Mouse (Mus musculus): ENCODE results near the gene Ctnna3. TPM values are rescaled to one million over a fixed set of nuclear protein-coding genes. Genes with fewer than 3 reads are reported as not detected.

The Ctnna3 gene
- polyA plus RNA-seq, 1 experiment from 2014 or later, result 1.2 TPM

DNA sequence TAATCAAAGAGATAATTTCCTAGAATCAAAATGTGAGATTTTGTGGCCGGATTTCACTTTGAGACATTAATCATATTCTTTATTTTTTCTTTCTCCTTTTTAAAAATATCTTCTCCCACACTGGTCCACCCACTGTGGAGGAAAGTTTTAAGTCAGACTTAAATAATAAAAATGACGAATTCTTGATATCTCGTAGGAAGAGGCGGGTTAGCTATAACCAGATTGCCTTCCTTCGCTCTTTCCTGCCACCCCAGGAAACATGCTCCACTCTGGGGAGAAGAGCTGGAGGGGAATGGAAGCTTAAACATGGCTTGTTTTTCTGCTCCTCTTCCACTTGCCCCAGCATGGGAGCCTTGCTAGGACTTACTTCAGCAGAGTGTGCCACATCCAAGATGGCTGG, 169.5 kb downstream of the Ctnna3 start:
- 86% methylated on average over 5 of the region's 5 CpGs for WGBS
- no peaks in the 10 kb centered on the region for H3K27me3 ChIP-seq (ENCODE audit: control insufficient read depth, insufficient read depth, low read length)
- no peak overlapping the region for H3K27ac ChIP-seq (ENCODE audit: low read length)
- H3K9ac ChIP-seq (ENCODE audit: low read length), result no peak overlapping the region
- H3K4me3 ChIP-seq (replicated peaks; ENCODE audit: low read length), result no peak overlapping the region
- no peaks in the 10 kb centered on the region for H3K9me3 ChIP-seq (replicated peaks; ENCODE audit: control insufficient read depth, low read length)
- H3K4me1 ChIP-seq (ENCODE audit: control insufficient read depth, insufficient read depth, low read length), result no peaks in the 10 kb centered on the region
- no peak overlapping the region for H3K4me2 ChIP-seq (ENCODE audit: low read depth, low read length)
- H3K36me3 ChIP-seq (ENCODE audit: control insufficient read depth, insufficient read depth, low read length), result no peaks in the 10 kb centered on the region
- ATAC-seq (ENCODE audit: insufficient read depth, low FRiP score), result no peak

DNA sequence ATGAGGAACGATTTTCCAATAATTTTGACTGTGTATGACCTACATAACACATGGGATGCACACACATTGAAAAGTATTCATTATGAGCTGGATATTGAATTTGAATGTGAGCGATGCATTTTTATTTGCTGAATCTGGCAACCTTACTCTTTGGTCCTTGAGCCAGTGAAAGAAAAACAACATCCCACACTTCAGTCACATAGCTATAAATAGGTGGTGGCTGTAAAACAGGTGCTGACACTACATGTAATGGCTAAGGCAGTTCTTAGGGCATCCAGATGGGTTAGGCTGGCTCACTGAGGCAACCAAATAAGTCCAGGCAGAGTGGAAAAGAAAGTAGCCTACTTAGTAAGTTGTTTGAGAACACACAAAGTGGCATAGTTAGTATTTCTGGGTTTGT, 171.3 kb downstream of the Ctnna3 start:
- Histone ChIP-seq H3K27me3 (ENCODE audit: control insufficient read depth, insufficient read depth, low read length) (no peaks in the 10 kb centered on the region), H3K27ac (ENCODE audit: low read length) (no peak overlapping the region), H3K4me1 (ENCODE audit: control insufficient read depth, insufficient read depth, low read length) (no peaks in the 10 kb centered on the region), H3K4me2 (ENCODE audit: low read depth, low read length) (no peak overlapping the region), H3K9ac (ENCODE audit: low read length) (no peak overlapping the region), H3K36me3 (ENCODE audit: control insufficient read depth, insufficient read depth, low read length) (no peaks in the 10 kb centered on the region), H3K9me3 (replicated peaks; ENCODE audit: control insufficient read depth, low read length) (no peaks in the 10 kb centered on the region), H3K4me3 (replicated peaks; ENCODE audit: low read length) (no peak overlapping the region)
- 67% methylated on average over 2 of the region's 2 CpGs for WGBS
- ATAC-seq (ENCODE audit: insufficient read depth, low FRiP score), result no peak

DNA sequence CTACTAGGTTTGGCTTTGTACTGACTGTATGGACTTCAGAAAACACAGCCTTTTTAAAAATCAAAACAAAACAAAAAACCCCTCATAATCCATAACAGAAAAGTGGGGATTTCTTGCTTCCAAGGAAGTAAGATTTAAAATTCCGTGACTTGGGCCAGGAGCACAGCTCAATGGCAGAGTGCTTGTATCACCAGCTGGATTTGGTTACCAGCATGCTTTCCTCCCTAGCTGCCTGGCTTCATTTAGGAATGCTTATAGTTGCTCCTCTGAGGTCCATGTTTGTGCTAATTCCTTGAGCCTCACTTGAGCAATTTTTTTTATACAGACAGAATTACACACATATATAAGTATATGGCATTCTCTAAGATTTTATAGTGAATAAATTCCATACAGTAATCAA, 198.6 kb downstream of the Ctnna3 start:
- H3K4me1 ChIP-seq (ENCODE audit: control insufficient read depth, insufficient read depth, low read length), result no peaks in the 10 kb centered on the region
- no peak overlapping the region for H3K4me3 ChIP-seq (replicated peaks; ENCODE audit: low read length)
- ATAC-seq (ENCODE audit: insufficient read depth, low FRiP score), result no peak

DNA sequence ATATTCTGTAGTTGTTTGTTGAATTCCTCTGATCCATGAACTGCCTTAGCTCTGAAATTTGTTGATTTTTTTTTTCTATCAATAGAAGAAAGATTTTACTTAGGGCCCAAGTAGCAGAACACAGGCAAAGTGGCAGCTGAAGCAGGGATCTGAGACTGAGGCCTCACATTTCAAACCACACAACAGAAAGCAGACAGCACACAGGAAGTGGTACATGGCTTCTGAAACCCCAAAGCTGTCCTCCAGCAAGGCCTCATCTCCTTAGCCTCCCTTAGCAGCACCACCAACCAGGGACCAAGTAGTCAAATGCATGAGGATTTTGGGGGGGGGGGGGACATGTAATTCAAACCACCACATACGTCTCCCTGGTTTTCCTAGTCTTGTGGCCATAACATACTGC, 204.0 kb downstream of the Ctnna3 start:
- no peaks in the 10 kb centered on the region for H3K27me3 ChIP-seq (ENCODE audit: control insufficient read depth, insufficient read depth, low read length)
- no peaks in the 10 kb centered on the region for H3K36me3 ChIP-seq (ENCODE audit: control insufficient read depth, insufficient read depth, low read length)
- no peak overlapping the region for H3K4me2 ChIP-seq (ENCODE audit: low read depth, low read length)
- no peak overlapping the region for H3K4me3 ChIP-seq (replicated peaks; ENCODE audit: low read length)
- H3K27ac ChIP-seq (ENCODE audit: low read length), result no peak overlapping the region
- no peak for ATAC-seq (ENCODE audit: insufficient read depth, low FRiP score)
- H3K4me1 ChIP-seq (ENCODE audit: control insufficient read depth, insufficient read depth, low read length), result no peaks in the 10 kb centered on the region
- H3K9ac ChIP-seq (ENCODE audit: low read length), result no peak overlapping the region
- 67% methylated on average over 1 of the region's 1 CpGs for WGBS
- H3K9me3 ChIP-seq (replicated peaks; ENCODE audit: control insufficient read depth, low read length), result no peaks in the 10 kb centered on the region

More for the DNA sequence above, 198.6 kb downstream of the Ctnna3 start:
- Histone ChIP-seq H3K4me2 (ENCODE audit: low read depth, low read length) (no peak overlapping the region), H3K36me3 (ENCODE audit: control insufficient read depth, insufficient read depth, low read length) (no peaks in the 10 kb centered on the region), H3K9me3 (replicated peaks; ENCODE audit: control insufficient read depth, low read length) (no peaks in the 10 kb centered on the region), H3K27ac (ENCODE audit: low read length) (no peak overlapping the region), H3K9ac (ENCODE audit: low read length) (no peak overlapping the region), H3K27me3 (ENCODE audit: control insufficient read depth, insufficient read depth, low read length) (no peaks in the 10 kb centered on the region)
- WGBS, result 59% methylated on average over 1 of the region's 1 CpGs

DNA sequence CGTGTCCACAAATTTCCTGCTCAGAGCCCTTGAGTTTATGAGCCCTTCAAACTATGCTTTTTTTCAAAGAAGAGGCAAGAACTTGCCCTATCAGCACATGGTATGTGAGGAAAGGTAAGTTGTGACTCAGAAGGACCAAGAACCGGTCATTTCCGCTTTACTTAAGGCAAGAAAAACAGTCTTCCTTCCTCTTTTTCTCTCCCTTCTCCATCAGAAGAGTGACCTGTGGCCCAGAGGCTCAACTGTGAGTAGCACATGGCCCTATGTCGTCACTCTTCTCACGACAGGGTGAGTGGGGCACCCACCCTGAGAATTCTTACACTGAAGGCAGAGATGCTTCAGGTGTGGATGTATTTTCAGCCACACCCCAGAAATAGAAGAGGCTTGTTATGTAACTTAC, 208.1 kb downstream of the Ctnna3 start:
- no peak for ATAC-seq (ENCODE audit: insufficient read depth, low FRiP score)
- Histone ChIP-seq H3K4me1 (ENCODE audit: control insufficient read depth, insufficient read depth, low read length) (no peaks in the 10 kb centered on the region), H3K9me3 (replicated peaks; ENCODE audit: control insufficient read depth, low read length) (no peaks in the 10 kb centered on the region), H3K36me3 (ENCODE audit: control insufficient read depth, insufficient read depth, low read length) (no peaks in the 10 kb centered on the region), H3K4me3 (replicated peaks; ENCODE audit: low read length) (no peak overlapping the region), H3K27ac (ENCODE audit: low read length) (no peak overlapping the region), H3K27me3 (ENCODE audit: control insufficient read depth, insufficient read depth, low read length) (no peaks in the 10 kb centered on the region), H3K9ac (ENCODE audit: low read length) (no peak overlapping the region), H3K4me2 (ENCODE audit: low read depth, low read length) (no peak overlapping the region)
- 77% methylated on average over 5 of the region's 5 CpGs for WGBS

DNA sequence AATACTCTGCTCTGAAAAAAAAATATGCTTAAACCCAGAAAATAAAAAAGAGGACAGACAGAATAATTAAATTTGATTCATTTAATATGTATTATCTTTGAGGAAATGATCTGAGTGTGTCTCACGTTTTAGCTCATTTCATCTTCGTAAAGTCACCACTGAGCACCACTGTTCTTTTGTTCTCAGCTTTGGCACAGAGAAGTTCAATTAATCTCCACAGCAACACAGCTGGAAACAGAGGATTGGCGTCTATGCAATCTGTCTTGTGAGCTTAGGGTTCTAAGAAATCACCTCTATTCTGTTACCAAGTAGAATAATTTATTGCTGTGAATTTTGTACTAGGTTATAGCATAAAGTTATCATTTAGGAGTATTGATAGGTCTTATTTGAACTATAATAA, 217.4 kb downstream of the Ctnna3 start:
- Histone ChIP-seq H3K27ac (ENCODE audit: low read length) (no peak overlapping the region), H3K27me3 (ENCODE audit: control insufficient read depth, insufficient read depth, low read length) (no peaks in the 10 kb centered on the region), H3K9me3 (replicated peaks; ENCODE audit: control insufficient read depth, low read length) (no peaks in the 10 kb centered on the region; the same call in 1 of the 2 replicates), H3K9ac (ENCODE audit: low read length) (no peak overlapping the region), H3K4me1 (ENCODE audit: control insufficient read depth, insufficient read depth, low read length) (no peaks in the 10 kb centered on the region), H3K4me2 (ENCODE audit: low read depth, low read length) (no peak overlapping the region), H3K4me3 (replicated peaks; ENCODE audit: low read length) (no peak overlapping the region), H3K36me3 (ENCODE audit: control insufficient read depth, insufficient read depth, low read length) (no peaks in the 10 kb centered on the region)
- ATAC-seq (ENCODE audit: insufficient read depth, low FRiP score), result no peak
- 52% methylated on average over 3 of the region's 3 CpGs for WGBS

DNA sequence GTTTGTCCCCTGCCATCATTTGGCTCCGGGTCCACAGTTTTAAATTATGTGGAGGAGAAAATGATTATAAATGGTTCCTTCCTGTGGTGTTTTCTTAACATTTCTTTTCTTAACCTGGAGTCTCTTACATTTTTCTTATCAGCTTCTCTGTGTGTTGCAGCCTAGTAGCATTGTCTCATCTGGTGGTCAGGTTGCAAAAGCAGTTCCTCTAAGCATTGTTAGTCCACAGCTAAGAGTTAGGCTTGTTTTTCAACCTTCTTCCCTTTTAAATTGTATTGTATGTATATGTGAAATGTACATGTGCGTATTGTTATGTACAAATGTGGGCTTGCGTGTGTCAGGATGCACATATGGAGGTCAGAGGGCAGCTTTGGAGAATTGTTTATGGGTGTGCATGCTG, 220.4 kb downstream of the Ctnna3 start:
- H3K9me3 ChIP-seq (replicated peaks; ENCODE audit: control insufficient read depth, low read length), result no peaks in the 10 kb centered on the region; the same call in 1 of the 2 replicates

DNA sequence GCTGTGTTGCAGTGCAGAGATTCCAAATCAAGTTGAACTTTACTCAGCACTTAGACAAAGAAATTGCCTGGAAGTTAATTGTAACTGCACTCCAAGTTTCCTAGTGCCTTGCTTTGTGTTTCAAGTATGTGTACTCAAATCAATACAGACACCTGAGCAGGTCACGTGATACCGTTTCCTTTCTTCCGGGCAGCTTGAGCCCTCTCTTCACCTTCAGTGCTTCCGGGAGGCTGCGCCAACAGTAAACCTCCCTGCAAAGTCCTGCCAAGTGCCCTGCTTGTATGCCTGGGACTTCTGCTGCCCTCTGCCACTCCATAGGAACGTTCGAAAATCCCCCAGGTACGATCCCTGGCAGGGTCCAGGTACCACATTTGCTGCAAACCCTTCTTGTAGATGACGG, 223.0 kb downstream of the Ctnna3 start:
- no peak for ATAC-seq (ENCODE audit: insufficient read depth, low FRiP score)
- Histone ChIP-seq H3K9me3 (replicated peaks; ENCODE audit: control insufficient read depth, low read length) (no peaks in the 10 kb centered on the region; the same call in 1 of the 2 replicates), H3K36me3 (ENCODE audit: control insufficient read depth, insufficient read depth, low read length) (no peaks in the 10 kb centered on the region), H3K27me3 (ENCODE audit: control insufficient read depth, insufficient read depth, low read length) (no peaks in the 10 kb centered on the region), H3K27ac (ENCODE audit: low read length) (no peak overlapping the region), H3K9ac (ENCODE audit: low read length) (no peak overlapping the region), H3K4me1 (ENCODE audit: control insufficient read depth, insufficient read depth, low read length) (no peaks in the 10 kb centered on the region), H3K4me2 (ENCODE audit: low read depth, low read length) (no peak overlapping the region), H3K4me3 (replicated peaks; ENCODE audit: low read length) (no peak overlapping the region)
- WGBS, result 78% methylated on average over 9 of the region's 9 CpGs

More for the DNA sequence above, 220.4 kb downstream of the Ctnna3 start:
- Histone ChIP-seq H3K4me3 (replicated peaks; ENCODE audit: low read length) (no peak overlapping the region), H3K27me3 (ENCODE audit: control insufficient read depth, insufficient read depth, low read length) (no peaks in the 10 kb centered on the region), H3K4me2 (ENCODE audit: low read depth, low read length) (no peak overlapping the region), H3K36me3 (ENCODE audit: control insufficient read depth, insufficient read depth, low read length) (no peaks in the 10 kb centered on the region), H3K4me1 (ENCODE audit: control insufficient read depth, insufficient read depth, low read length) (no peaks in the 10 kb centered on the region), H3K9ac (ENCODE audit: low read length) (no peak overlapping the region), H3K27ac (ENCODE audit: low read length) (no peak overlapping the region)
- 80% methylated on average over 3 of the region's 3 CpGs for WGBS
- ATAC-seq (ENCODE audit: insufficient read depth, low FRiP score), result no peak

DNA sequence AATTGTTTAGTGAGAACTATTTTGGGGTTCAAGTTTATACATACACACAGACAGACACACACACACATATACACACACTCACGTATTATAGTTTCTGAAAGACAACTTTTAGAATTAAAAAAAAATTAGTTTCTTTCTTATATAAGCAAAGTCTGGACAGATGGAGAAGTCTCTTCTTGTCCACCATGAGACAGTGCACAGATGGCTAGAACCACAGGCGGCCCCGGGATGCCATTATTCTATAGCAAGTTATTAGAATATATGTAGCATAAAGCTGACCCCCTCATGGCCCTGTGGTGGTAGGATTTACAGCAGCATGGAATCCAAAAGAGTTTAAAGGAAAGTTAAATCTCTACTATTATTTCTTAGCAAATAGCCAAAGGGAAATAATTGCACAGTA, 223.7 kb downstream of the Ctnna3 start:
- Histone ChIP-seq H3K4me1 (ENCODE audit: control insufficient read depth, insufficient read depth, low read length) (no peaks in the 10 kb centered on the region), H3K4me3 (replicated peaks; ENCODE audit: low read length) (no peak overlapping the region), H3K9me3 (replicated peaks; ENCODE audit: control insufficient read depth, low read length) (no peaks in the 10 kb centered on the region; the same call in 1 of the 2 replicates), H3K27me3 (ENCODE audit: control insufficient read depth, insufficient read depth, low read length) (no peaks in the 10 kb centered on the region), H3K9ac (ENCODE audit: low read length) (no peak overlapping the region), H3K27ac (ENCODE audit: low read length) (no peak overlapping the region), H3K36me3 (ENCODE audit: control insufficient read depth, insufficient read depth, low read length) (no peaks in the 10 kb centered on the region), H3K4me2 (ENCODE audit: low read depth, low read length) (no peak overlapping the region)
- ATAC-seq (ENCODE audit: insufficient read depth, low FRiP score), result no peak
- 88% methylated on average over 3 of the region's 3 CpGs for WGBS

DNA sequence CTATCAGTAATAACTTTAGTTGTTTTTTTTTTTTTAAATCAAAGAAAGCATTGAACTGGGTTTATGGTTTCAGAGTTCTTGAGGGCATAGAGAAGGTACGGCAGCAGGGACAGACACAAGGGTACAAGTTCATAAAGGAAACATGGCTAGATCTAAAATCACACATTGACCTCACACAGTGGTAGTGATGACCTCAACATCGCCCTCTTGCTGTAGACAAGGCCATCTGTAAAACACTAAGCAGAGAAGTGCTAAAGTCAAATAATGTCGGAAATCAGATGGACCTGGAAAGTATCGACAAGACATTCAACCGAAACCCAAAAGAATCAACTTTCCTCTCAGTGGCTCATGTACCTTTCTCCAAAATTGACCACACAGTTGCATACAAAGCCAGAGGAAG, 224.7 kb downstream of the Ctnna3 start:
- ATAC-seq (ENCODE audit: insufficient read depth, low FRiP score), result no peak
- Histone ChIP-seq H3K4me1 (ENCODE audit: control insufficient read depth, insufficient read depth, low read length) (no peaks in the 10 kb centered on the region), H3K9ac (ENCODE audit: low read length) (no peak overlapping the region), H3K27me3 (ENCODE audit: control insufficient read depth, insufficient read depth, low read length) (no peaks in the 10 kb centered on the region), H3K36me3 (ENCODE audit: control insufficient read depth, insufficient read depth, low read length) (no peaks in the 10 kb centered on the region), H3K9me3 (replicated peaks; ENCODE audit: control insufficient read depth, low read length) (no peaks in the 10 kb centered on the region), H3K4me2 (ENCODE audit: low read depth, low read length) (no peak overlapping the region), H3K27ac (ENCODE audit: low read length) (no peak overlapping the region), H3K4me3 (replicated peaks; ENCODE audit: low read length) (no peak overlapping the region)
- 88% methylated on average over 5 of the region's 5 CpGs for WGBS

Data from stomach, embryonic 16.5 days (tissue).